In genomic region chr7:15945721-15946536, GRCm38 (mm10) we compare ENCODE assay signal across 8 mouse cellular contexts. TPM values are rescaled to one million over a fixed set of nuclear protein-coding genes. Genes with fewer than 3 reads are reported as not detected.
DNase-seq lines count a peak whose midpoint lies in the region; ATAC-seq and TF ChIP-seq lines count a peak whose summit lies in the region.

Gene Nop53 (minus strand): TSS chr7:15946074.

- TF ChIP-seq POLR2A in olfactory bulb, adult 2 months (IDR thresholded peaks at IDR 0.05; ENCODE audit: insufficient read depth, low read depth, low read length) = peak; percentile 35; the same call in 1 of the 2 replicates
- peak; percentile 60; the same call in 1 of the 2 replicates for TF ChIP-seq POLR2A in thymus, adult 2 months (IDR thresholded peaks at IDR 0.05; ENCODE audit: control insufficient read depth, extremely low read depth, insufficient read depth, low read length, poor library complexity)

- peak; percentile 93 for DNase-seq in ES-E14 (ENCODE audit: low read depth, low spot score)
- peak; percentile 94 for DNase-seq in cerebellum, adult 11-12 months
- DNase-seq in heart, postnatal 36 days = peak; percentile 92 to 97
- DNase-seq in layer of hippocampus, adult 2 months (ENCODE audit: low spot score in 2 of 2) = peak; percentile 90 to 93
- peak; percentile 100 for DNase-seq in lung, embryonic 14.5 days
- peak; percentile 85 for DNase-seq in thymus, adult 2 months

- no peaks in the 10 kb centered on the region for H3K27me3 ChIP-seq in forebrain, embryonic 16.5 days (replicated peaks; ENCODE audit: control insufficient read depth, insufficient read depth, low read length)
- H3K27me3 ChIP-seq in lung, embryonic 14.5 days (ENCODE audit: insufficient read depth, low read length) = no peaks in the 10 kb centered on the region
- no peaks in the 10 kb centered on the region for H3K27me3 ChIP-seq in thymus, adult 2 months (ENCODE audit: control insufficient read depth, insufficient read depth, low read length)

- peak within 1 kb of the TSS; percentile 100 for H3K9ac ChIP-seq in ES-E14 (ENCODE audit: insufficient read depth, low read depth, low read length, poor library complexity, severe bottlenecking)
- peak within 1 kb of the TSS; percentile 66 for H3K9ac ChIP-seq in forebrain, embryonic 16.5 days (replicated peaks; ENCODE audit: low read depth, low read length)
- H3K9ac ChIP-seq in lung, embryonic 14.5 days = peak within 1 kb of the TSS; percentile 43

- peaks cover 36% of the 10 kb centered on the region for H3K36me3 ChIP-seq in ES-E14 (ENCODE audit: control insufficient read depth, insufficient read depth, low read length, poor library complexity, severe bottlenecking)
- peaks cover 24% of the 10 kb centered on the region for H3K36me3 ChIP-seq in forebrain, embryonic 16.5 days (ENCODE audit: control insufficient read depth, insufficient read depth)
- H3K36me3 ChIP-seq in lung, embryonic 14.5 days (ENCODE audit: insufficient read depth) = peaks cover 52% of the 10 kb centered on the region
- H3K36me3 ChIP-seq in thymus, adult 2 months (ENCODE audit: control insufficient read depth, insufficient read depth, low read length) = peaks cover 34% of the 10 kb centered on the region

- H3K4me1 ChIP-seq in ES-E14 (ENCODE audit: control insufficient read depth in 2 of 2, insufficient read depth in 2 of 2, low read length in 2 of 2, poor library complexity in 1 of 2) = peaks cover 2 to 16% of the 10 kb centered on the region in 2 experiments; a peak in 3 of 4 replicates
- H3K4me1 ChIP-seq in forebrain, embryonic 16.5 days (replicated peaks; ENCODE audit: control insufficient read depth, insufficient read depth, low read length) = peaks cover 22% of the 10 kb centered on the region
- H3K4me1 ChIP-seq in lung, embryonic 14.5 days (ENCODE audit: insufficient read depth) = no peaks in the 10 kb centered on the region
- peaks cover 21% of the 10 kb centered on the region for H3K4me1 ChIP-seq in olfactory bulb, adult 2 months (ENCODE audit: control insufficient read depth, insufficient read depth, low read length)
- peaks cover 25% of the 10 kb centered on the region for H3K4me1 ChIP-seq in thymus, adult 2 months (replicated peaks; ENCODE audit: control insufficient read depth, insufficient read depth, low read length)

- TF ChIP-seq CTCF in layer of hippocampus, adult 2 months (conservative IDR thresholded peaks at IDR 0.05) = no peak
- no peak for TF ChIP-seq CTCF in lung, embryonic 14.5 days (IDR thresholded peaks at IDR 0.05; ENCODE audit: low read depth)
- TF ChIP-seq CTCF in olfactory bulb, adult 2 months (IDR thresholded peaks at IDR 0.05; ENCODE audit: insufficient read depth, low read depth, low read length) = no peak
- no peak for TF ChIP-seq CTCF in thymus, adult 2 months (IDR thresholded peaks at IDR 0.05; ENCODE audit: borderline replicate concordance, control insufficient read depth, extremely low read depth, insufficient read depth, low read length, poor library complexity)

- H3K9me3 ChIP-seq in ES-E14 (ENCODE audit: control insufficient read depth, insufficient read depth, low read depth, low read length) = no peaks in the 10 kb centered on the region
- H3K9me3 ChIP-seq in forebrain, embryonic 16.5 days (ENCODE audit: control insufficient read depth, low read length) = no peaks in the 10 kb centered on the region
- H3K9me3 ChIP-seq in lung, embryonic 14.5 days (ENCODE audit: low read depth, low read length) = no peaks in the 10 kb centered on the region

- H3K4me3 ChIP-seq in ES-E14 (ENCODE audit: insufficient read depth in 1 of 2, low read depth in 1 of 2, low read length in 2 of 2, poor library complexity in 1 of 2, severe bottlenecking in 1 of 2) = peak within 1 kb of the TSS; percentile 97 to 98
- H3K4me3 ChIP-seq in forebrain, embryonic 16.5 days (replicated peaks; ENCODE audit: low read length) = peak within 1 kb of the TSS; percentile 62
- H3K4me3 ChIP-seq in layer of hippocampus, adult 2 months = peak within 1 kb of the TSS; percentile 77
- peak within 1 kb of the TSS; percentile 50 for H3K4me3 ChIP-seq in lung, embryonic 14.5 days (ENCODE audit: low read depth, low read length)
- peak within 1 kb of the TSS; percentile 62 for H3K4me3 ChIP-seq in olfactory bulb, adult 2 months (ENCODE audit: insufficient read depth, low read depth, low read length)
- H3K4me3 ChIP-seq in thymus, adult 2 months (ENCODE audit: control insufficient read depth, insufficient read depth, low read length) = peak within 1 kb of the TSS; percentile 92

- WGBS in forebrain, embryonic 16.5 days = 1% methylated on average over 59 of the region's 59 CpGs
- WGBS in lung, embryonic 14.5 days = 2% methylated on average over 59 of the region's 59 CpGs
- WGBS in olfactory bulb, adult 2 months = 2% methylated on average over 59 of the region's 59 CpGs
- 2% methylated on average over 59 of the region's 59 CpGs for WGBS in thymus, adult 2 months

- intact Hi-C loops in heart, postnatal 36 days (cut with DNase I) = no loop called here

- in situ Hi-C loops in ES-E14 (cut with MboI; ENCODE audit: low sequenced_read_pairs in 2 of 2, unreplicated experiment in 2 of 2) = no loop called here

- H3K27ac ChIP-seq in ES-E14 (ENCODE audit: insufficient read depth, low read depth, low read length, poor library complexity, severe bottlenecking) = peak within 1 kb of the TSS; percentile 99
- peak within 1 kb of the TSS; percentile 94 for H3K27ac ChIP-seq in forebrain, embryonic 16.5 days (ENCODE audit: low read length)
- H3K27ac ChIP-seq in layer of hippocampus, adult 2 months = peak within 1 kb of the TSS; percentile 98
- peak within 1 kb of the TSS; percentile 94 for H3K27ac ChIP-seq in lung, embryonic 14.5 days (ENCODE audit: low read depth)
- peak within 1 kb of the TSS; percentile 85 for H3K27ac ChIP-seq in olfactory bulb, adult 2 months (ENCODE audit: insufficient read depth, low read depth, low read length)
- peak within 1 kb of the TSS; percentile 71 for H3K27ac ChIP-seq in thymus, adult 2 months (ENCODE audit: control insufficient read depth, insufficient read depth, low read length)

- peak within 1 kb of the TSS; percentile 76 for H3K4me2 ChIP-seq in forebrain, embryonic 16.5 days (ENCODE audit: low read length)
- H3K4me2 ChIP-seq in lung, embryonic 14.5 days = peak within 1 kb of the TSS; percentile 74

- ATAC-seq in forebrain, embryonic 16.5 days = peak; percentile 95
- ATAC-seq in lung, embryonic 14.5 days (ENCODE audit: insufficient read depth) = peak; percentile 91

TF ChIP-seq in ES-E14, 5 proteins besides CTCF, POLR2A, EP300 and RAD21:
- peak; percentile 72; the same call in 1 of the 2 replicates for TF ChIP-seq HCFC1 (IDR thresholded peaks at IDR 0.05; ENCODE audit: borderline replicate concordance, insufficient read depth, low read length)
- TF ChIP-seq ZC3H11A (IDR thresholded peaks at IDR 0.05; ENCODE audit: borderline replicate concordance, low read depth, low read length) = no peak

RNA-seq across cellular contexts. Expression of gene Nop53, which starts in this region (rescaled TPM):
- total RNA-seq in ES-E14 (2012; rRNA removed) = 212 and 220 TPM in 2 replicates
- 139 and 141 TPM in 2 replicates for polyA plus RNA-seq in forebrain, embryonic 16.5 days (2015; fragmentation: Nextera tagmentation; extraction: Ambion mirVana)
- 100 to 1,000 TPM; 137 to 141 TPM for total RNA-seq in heart, postnatal 36 days (2021)
- total RNA-seq in layer of hippocampus, adult 2 months (2021) = 100 to 1,000 TPM; 115 to 121 TPM
- 184 and 187 TPM in 2 replicates for polyA plus RNA-seq in lung, embryonic 14.5 days (2014; fragmentation: Nextera tagmentation; extraction: Ambion mirVana)
- not detected in 2 replicates for polyA plus RNA-seq in olfactory bulb, adult 2 months (2012; ENCODE audit: insufficient read depth, insufficient read length, low replicate concordance, missing spikeins)
- polyA plus RNA-seq in thymus, adult 2 months (2012; rRNA removed) = 170 and 192 TPM in 2 replicates

Comparison
In these comparisons a context has a peak if more than half of its experiments do, and no peak if none do; other contexts are left out.
1. Peak in every context shown above with its lines: DNase-seq, ATAC-seq, H3K4me3 ChIP-seq and H3K27ac ChIP-seq.
2. H3K9ac ChIP-seq: peak in every context shown above with its lines; median percentile 100 in ES-E14; 66 in forebrain, embryonic 16.5 days; 43 in lung, embryonic 14.5 days.